Mouse (Mus musculus): ENCODE data around the gene Abca16. TPM values are rescaled to one million over a fixed set of nuclear protein-coding genes. Genes with fewer than 3 reads are reported as not detected.

Gene Abca16
- polyA plus RNA-seq, 1 experiment from 2014 or later: not detected

DNA sequence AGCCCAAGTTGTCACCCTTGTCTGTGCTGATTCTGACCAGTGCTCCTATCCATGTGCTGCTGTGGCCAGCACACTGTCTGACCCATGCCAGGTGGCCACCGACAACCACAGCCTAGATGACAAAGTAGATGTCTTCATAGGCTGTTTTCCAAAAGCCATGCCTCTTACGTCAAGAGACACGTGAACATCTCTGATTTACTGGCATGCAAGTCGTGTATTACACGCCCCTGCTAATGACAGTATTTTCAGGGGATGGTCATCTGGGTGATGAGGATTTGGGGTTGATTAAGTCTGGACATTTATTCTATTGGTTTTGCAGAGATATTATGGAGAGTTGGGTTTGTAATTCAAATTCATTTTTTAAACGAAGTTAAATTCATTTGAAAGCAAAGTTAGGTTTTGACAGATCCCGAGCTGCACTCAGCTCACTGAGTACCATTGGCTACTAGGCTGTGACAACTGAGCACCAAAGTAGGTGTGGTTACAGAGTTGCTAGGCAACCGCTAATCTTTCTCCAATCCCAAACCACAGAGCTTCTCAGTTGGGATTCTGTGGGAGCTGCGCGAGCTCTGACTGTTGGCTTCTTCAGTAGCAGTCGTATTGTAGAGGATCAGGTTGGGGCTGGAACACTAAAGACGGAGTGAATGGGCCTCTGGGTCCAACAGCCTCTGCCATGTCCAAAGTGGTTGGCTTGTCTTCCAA, 143.2 kb downstream of the Abca16 start:
- Histone ChIP-seq H3K9me3 (ENCODE audit: control insufficient read depth, low read depth, low read length) (no peaks in the 10 kb centered on the region), H3K4me2 (replicated peaks; ENCODE audit: low read depth, low read length) (no peak overlapping the region), H3K9ac (replicated peaks; ENCODE audit: low read depth, low read length) (no peak overlapping the region), H3K4me3 (ENCODE audit: low read depth, low read length) (no peak overlapping the region), H3K36me3 (ENCODE audit: control insufficient read depth, insufficient read depth, low read length) (no peaks in the 10 kb centered on the region), H3K27me3 (ENCODE audit: control insufficient read depth, insufficient read depth, low read length) (no peaks in the 10 kb centered on the region), H3K27ac (ENCODE audit: low read length) (no peak overlapping the region), H3K4me1 (ENCODE audit: control insufficient read depth, insufficient read depth, low read length) (no peaks in the 10 kb centered on the region)
- no peak for ATAC-seq (ENCODE audit: insufficient number of reproducible peaks, insufficient read depth, low FRiP score, low read depth)
- 48% methylated on average over 12 of the region's 12 CpGs for WGBS

DNA sequence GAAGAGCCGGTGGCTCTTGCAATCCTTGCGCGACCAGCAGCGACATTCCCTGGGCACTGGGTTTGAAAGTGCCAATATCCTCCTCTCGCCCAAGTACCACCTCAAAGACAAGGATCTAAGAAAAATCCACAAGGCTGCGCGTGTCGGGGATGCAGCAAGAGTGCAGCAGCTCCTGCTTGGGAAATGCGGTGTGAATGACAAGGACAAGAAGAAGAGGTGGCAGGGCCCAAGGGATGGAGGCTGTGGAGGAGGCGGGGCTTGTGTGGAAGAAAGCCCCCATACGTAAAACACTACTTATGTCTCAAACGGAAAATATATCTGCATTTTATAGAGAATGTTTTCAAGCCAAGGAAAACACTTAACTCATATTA, 143.7 kb downstream of the Abca16 start:
- Histone ChIP-seq H3K4me1 (ENCODE audit: control insufficient read depth, insufficient read depth, low read length) (no peaks in the 10 kb centered on the region), H3K36me3 (ENCODE audit: control insufficient read depth, insufficient read depth, low read length) (no peaks in the 10 kb centered on the region), H3K4me2 (replicated peaks; ENCODE audit: low read depth, low read length) (no peak overlapping the region), H3K4me3 (ENCODE audit: low read depth, low read length) (no peak overlapping the region), H3K9ac (replicated peaks; ENCODE audit: low read depth, low read length) (no peak overlapping the region), H3K27ac (ENCODE audit: low read length) (no peak overlapping the region), H3K27me3 (ENCODE audit: control insufficient read depth, insufficient read depth, low read length) (no peaks in the 10 kb centered on the region), H3K9me3 (ENCODE audit: control insufficient read depth, low read depth, low read length) (no peaks in the 10 kb centered on the region)
- no peak for ATAC-seq (ENCODE audit: insufficient number of reproducible peaks, insufficient read depth, low FRiP score, low read depth)
- 49% methylated on average over 12 of the region's 12 CpGs for WGBS

DNA sequence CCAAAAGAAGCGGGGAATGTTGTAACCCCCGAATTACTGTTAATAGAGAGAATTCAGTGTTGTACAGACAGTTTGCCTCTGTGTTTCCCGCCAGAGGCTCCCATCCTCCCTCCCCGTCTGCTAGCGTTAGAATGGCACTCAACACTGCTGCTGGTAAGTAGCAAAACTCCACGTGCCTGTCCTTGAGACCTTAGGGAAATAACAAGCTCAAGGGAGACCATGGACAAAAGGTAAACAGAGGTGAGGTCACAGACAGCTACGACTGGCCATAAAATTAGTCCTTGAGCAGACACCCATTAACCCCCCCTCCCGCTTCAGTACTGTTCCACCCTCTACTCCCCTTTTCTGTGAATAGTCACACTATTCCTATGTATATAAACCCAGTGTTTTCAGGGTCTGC, 157.9 kb downstream of the Abca16 start:
- H3K27ac ChIP-seq (ENCODE audit: low read length): no peak overlapping the region
- no peak for ATAC-seq (ENCODE audit: insufficient number of reproducible peaks, insufficient read depth, low FRiP score, low read depth)
- H3K36me3 ChIP-seq (ENCODE audit: control insufficient read depth, insufficient read depth, low read length): no peaks in the 10 kb centered on the region
- 62% methylated on average over 8 of the region's 8 CpGs for WGBS
- no peak overlapping the region for H3K4me3 ChIP-seq (ENCODE audit: low read depth, low read length)
- no peaks in the 10 kb centered on the region for H3K27me3 ChIP-seq (ENCODE audit: control insufficient read depth, insufficient read depth, low read length)
- H3K9ac ChIP-seq (replicated peaks; ENCODE audit: low read depth, low read length): no peak overlapping the region
- no peaks in the 10 kb centered on the region for H3K9me3 ChIP-seq (ENCODE audit: control insufficient read depth, low read depth, low read length)
- no peaks in the 10 kb centered on the region for H3K4me1 ChIP-seq (ENCODE audit: control insufficient read depth, insufficient read depth, low read length)
- H3K4me2 ChIP-seq (replicated peaks; ENCODE audit: low read depth, low read length): no peak overlapping the region

DNA sequence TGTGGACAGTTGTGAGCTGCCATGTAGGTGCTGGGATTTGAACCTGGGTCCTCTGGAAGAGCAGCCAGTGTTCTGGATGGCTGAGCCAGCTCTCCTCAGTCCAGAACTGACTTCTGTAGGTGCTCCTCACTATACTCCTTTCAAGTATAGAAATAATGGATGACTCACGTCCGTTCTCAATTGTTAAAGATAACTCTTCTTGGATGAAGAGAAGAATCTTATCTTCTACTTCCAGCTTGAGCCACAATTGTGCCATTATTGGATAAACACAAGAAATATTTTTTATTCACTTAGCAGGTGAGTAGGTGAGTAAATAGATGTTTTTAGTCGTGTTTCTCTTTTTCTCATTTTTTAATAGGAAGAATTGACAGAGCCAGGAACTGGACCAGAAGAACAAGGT, 167.1 kb downstream of the Abca16 start:
- no peaks in the 10 kb centered on the region for H3K36me3 ChIP-seq (ENCODE audit: control insufficient read depth, insufficient read depth, low read length)
- no peak overlapping the region for H3K4me3 ChIP-seq (ENCODE audit: low read depth, low read length)
- no peak overlapping the region for H3K27ac ChIP-seq (ENCODE audit: low read length)
- no peak overlapping the region for H3K4me2 ChIP-seq (replicated peaks; ENCODE audit: low read depth, low read length)
- ATAC-seq (ENCODE audit: insufficient number of reproducible peaks, insufficient read depth, low FRiP score, low read depth): no peak
- H3K27me3 ChIP-seq (ENCODE audit: control insufficient read depth, insufficient read depth, low read length): no peaks in the 10 kb centered on the region
- no peaks in the 10 kb centered on the region for H3K9me3 ChIP-seq (ENCODE audit: control insufficient read depth, low read depth, low read length)
- H3K4me1 ChIP-seq (ENCODE audit: control insufficient read depth, insufficient read depth, low read length): no peaks in the 10 kb centered on the region
- no peak overlapping the region for H3K9ac ChIP-seq (replicated peaks; ENCODE audit: low read depth, low read length)
- 80% methylated on average over 3 of the region's 3 CpGs for WGBS

Other genes with a start within 250 kb of the Abca16 start
- gene Anks4b, start 235.8 kb upstream of the Abca16 start, polyA plus RNA-seq (2014; fragmentation: Nextera tagmentation; extraction: Ambion mirVana): 0.63 TPM in 1 of 2 replicates, not detected in the other
- 8.9 and 9.3 TPM in 2 replicates for gene Crym, start 207.5 kb upstream of the Abca16 start, polyA plus RNA-seq (2014; fragmentation: Nextera tagmentation; extraction: Ambion mirVana)
- gene Abca14, start 205.7 kb upstream of the Abca16 start, polyA plus RNA-seq (2014; fragmentation: Nextera tagmentation; extraction: Ambion mirVana): not detected in 2 replicates
- not detected in 2 replicates for gene Abca15, start 81.0 kb upstream of the Abca16 start, polyA plus RNA-seq (2014; fragmentation: Nextera tagmentation; extraction: Ambion mirVana)
- gene Uqcrc2, start 225.5 kb downstream of the Abca16 start, polyA plus RNA-seq (2014; fragmentation: Nextera tagmentation; extraction: Ambion mirVana): 197 and 198 TPM in 2 replicates